Mouse (Mus musculus): ENCODE results near the gene Hdac4. TPM values are rescaled to one million over a fixed set of nuclear protein-coding genes. Genes with fewer than 3 reads are reported as not detected.

Gene Hdac4
- 31.5 and 71.4 TPM in 2 replicates for polyA plus RNA-seq (2021; fragmentation: Nextera tagmentation)
- long read RNA-seq, experiment 1, partial matches to known transcripts = 21 of 70 reads
- long read RNA-seq, experiment 1, other reads (novel, unspliced or antisense) = 48 of 70 reads
- long read RNA-seq, experiment 2, partial matches to known transcripts = 13 of 61 reads
- long read RNA-seq, experiment 2, other reads (novel, unspliced or antisense) = 46 of 61 reads

GRCm38 (mm10) chr1:92195360-92196149 is at the start of gene Hdac4:
TSS of gene Hdac4 (minus strand) at chr1:92195699.

All from left cerebral cortex, adult 6 months (tissue).